Mouse (Mus musculus) retina, adult 2 months (tissue): ENCODE results near the gene Olfr1417.
A peak's percentile ranks its signal among the peaks of the same experiment; 100 is the strongest.
"Not testable (repeated sequence)": the region's sequence is repeated elsewhere in the genome, so short reads cannot be mapped to it uniquely, and the experiment has no call there.

Source experiments
- DNase-seq: peaks from one replicate; pipeline ENCODE4 v3.0.0-alpha.2; 2012; ENCODE audit warnings: low read depth, low spot score

Olfr1417 gene

DNA sequence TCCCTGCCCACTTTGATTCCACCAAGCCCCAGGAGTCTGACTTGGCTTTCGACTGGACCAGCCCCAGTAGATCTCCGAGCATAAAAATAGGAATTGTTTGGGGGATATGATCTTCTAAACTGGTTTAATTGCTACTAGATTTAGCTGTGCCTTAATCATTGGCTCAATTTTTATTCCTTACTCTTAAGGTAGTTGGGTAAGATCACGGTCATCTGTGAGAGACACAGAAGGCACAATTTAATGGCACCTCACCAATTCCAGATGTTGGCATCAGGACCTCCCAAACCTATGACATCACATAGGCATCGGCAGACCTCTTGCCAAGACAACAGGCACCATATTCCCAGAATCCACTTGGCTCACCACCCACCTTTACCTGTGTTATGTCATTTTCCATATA lies at the start of gene Olfr1417:
TSS of gene Olfr1417 (minus strand) at position 101 of the 400 bp plus-strand sequence.
- no peak for DNase-seq

DNA sequence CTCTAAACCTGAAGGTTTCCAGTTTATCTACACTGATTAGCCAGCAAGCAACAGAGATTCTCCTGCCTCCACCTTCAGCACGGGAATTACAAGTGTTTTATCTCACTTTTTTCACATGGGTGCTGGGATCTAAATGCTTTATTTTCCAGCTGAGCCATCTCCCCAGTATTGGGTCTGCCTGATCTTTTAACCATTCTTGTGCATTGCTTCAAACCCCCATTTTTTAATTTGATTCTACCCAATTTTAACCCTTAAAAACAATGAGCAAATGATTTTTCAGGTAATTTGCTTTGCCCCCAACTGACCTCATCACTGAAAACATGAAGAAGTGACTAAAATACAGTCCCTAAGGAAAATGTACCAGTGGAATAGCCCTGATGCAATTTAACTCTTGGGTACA lies 47.2 kb upstream of the Olfr1417 start, which contains the start of gene Olfr1420:
TSS of gene Olfr1420 (plus strand) at position 301 of the 400 bp plus-strand sequence.
- no peak for DNase-seq

DNA sequence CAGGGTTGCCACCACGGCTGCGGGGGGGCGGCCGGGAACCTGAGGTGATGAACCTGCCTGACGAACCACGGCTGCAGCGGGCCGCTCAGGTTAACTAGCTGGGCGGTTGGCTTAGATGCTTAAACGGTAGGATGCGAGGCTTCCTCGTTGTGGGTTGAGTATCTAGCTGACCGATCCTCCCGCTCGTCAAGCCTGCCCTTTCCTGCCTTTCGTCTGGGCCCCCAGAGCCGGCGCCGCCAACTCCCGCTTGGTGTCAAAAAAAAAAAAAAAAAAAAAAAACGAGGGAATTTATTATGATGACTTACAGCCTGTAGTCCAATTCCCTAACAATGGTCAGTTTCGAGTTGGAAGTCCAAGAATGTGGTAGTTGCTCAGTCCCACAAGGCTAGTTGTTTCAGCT lies 39.4 kb upstream of the Olfr1417 start:
- DNase-seq, result not testable (repeated sequence)

DNA sequence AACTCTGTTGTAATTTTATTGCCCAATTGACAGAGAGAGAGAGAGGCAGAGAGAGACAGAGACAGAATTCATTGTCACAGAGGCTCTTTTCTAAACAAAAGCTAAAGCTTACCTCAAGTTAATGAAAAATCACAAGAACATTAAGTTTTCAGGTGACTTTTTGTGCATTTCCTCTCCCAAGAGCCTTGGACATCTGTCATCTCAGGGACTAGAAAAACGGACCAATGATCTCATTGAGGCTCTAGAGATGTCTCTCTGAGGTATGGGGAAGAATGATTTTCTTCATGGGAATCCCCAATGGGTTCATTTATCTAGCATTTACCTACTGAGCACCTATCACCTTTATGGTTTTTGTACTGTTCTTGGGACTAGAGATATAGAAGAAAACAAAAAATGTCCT lies 36.0 kb upstream of the Olfr1417 start, which contains the start of gene Olfr1419:
TSS of gene Olfr1419 (minus strand) at position 101 of the 400 bp plus-strand sequence.
- DNase-seq, result no peak

DNA sequence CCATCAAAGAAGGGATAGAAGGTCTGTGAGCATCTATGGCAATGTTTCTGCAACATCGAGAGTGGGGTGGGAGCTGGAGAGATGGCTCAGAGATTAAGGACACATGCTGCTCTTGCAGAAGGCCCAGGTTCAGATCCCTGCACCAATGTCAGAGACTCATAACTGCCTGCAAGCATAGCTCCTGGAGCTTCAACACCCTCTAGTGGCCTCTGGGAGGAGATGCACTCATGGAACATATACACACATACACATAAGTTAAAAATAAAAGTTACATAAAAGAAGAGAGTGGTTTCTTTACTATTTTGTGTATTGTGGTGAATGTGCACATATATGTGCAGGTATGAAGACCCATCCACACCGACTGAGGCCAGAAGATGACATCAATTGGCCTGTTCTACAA lies 28.8 kb upstream of the Olfr1417 start:
- DNase-seq, result no peak

DNA sequence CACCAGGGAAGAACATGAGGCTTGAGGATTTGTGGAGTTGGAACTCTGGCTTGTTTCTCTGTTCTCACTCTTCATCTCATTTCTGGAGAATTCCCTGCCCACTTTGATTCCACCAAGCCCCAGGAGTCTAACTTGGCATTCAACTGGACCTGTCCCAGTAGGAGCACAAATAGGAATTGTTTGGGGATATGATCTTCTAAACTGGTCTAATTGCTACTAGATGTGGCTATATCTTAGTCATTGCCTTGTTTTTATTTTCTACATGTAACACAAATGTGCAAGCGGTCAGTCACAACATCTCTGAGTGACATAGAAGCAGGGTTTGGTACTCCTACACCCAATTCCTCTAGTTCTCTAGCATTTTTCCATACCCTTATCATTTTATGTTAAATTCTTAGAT lies 21.9 kb upstream of the Olfr1417 start, which contains the start of gene Olfr1418:
TSS of gene Olfr1418 (minus strand) at position 101 of the 400 bp plus-strand sequence.
- DNase-seq, result no peak

DNA sequence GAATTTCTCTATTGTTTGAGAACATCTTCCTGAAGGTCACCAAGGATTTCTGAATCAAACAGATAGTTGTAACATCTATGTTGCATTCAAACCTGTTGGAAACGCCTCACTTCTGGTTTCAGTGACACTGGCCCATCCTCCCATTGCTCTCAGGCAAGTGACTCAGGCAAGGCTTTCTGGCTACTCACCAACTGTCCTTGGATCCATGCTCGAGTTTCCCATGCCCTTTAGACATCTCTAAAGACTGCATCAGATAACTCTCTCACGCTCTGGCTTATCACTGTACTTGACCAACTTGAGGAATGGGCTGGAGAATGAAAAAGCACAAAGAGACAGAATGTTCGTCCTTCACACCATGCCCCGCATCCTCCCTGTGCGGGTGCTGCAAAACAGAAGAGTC lies 17.5 kb upstream of the Olfr1417 start:
- no peak for DNase-seq

DNA sequence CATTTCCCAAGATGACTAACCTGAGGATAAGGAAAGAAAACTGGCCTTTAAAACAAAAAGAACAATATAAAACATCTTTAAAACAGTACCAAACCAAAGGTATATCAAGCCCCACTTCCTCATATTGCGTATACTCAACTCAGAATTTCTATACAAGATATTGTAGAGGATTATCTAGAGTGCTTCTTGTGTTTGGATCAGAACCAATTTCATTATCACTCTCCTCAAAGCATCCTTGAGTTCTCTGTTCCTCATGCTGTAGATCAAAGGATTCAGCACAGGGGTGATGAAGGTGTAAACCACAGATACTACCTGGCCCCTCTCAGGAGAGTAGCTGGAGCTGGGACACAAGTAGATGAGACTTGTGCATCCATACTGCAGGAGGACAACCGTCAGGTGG lies 15.8 kb upstream of the Olfr1417 start:
- DNase-seq, result no peak

DNA sequence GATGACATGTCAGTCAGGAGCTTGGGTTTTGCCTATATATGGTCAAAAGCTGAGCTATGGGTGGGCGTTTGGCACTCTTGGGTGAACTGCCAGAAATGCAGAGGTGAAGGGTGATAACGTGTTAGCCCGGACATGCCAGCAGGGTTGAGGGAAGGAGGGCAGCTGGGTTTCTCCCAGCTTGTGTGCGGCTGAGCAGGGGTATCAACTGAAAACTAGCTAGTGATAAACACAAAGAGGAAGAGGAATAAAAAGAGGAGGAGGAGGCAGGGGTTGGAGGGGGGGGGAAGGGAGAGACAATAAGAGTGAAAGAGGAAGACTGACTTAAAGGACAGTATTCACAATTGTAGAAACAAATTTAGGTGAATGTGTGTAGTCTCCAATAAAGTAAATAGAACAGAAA lies 13.6 kb upstream of the Olfr1417 start:
- DNase-seq, result no peak

DNA sequence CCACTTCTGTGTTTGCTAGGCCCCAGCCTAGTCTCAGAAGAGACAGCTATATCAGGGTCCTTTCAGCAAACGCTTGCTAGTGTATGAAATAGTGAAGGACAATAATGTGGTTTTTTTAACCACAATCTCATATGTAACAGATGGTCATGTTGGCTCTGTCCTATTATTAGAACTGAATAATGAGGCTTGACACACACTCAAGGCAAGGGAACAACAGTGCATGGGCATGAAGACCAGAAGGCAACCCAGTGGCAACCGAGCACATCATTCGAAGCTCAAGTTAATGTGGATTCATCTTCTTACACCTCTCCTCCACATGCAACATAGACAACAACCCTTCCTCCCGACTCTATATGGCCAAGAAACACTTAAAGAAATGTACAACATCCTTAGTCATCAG lies 7.3 kb upstream of the Olfr1417 start:
- no peak for DNase-seq

DNA sequence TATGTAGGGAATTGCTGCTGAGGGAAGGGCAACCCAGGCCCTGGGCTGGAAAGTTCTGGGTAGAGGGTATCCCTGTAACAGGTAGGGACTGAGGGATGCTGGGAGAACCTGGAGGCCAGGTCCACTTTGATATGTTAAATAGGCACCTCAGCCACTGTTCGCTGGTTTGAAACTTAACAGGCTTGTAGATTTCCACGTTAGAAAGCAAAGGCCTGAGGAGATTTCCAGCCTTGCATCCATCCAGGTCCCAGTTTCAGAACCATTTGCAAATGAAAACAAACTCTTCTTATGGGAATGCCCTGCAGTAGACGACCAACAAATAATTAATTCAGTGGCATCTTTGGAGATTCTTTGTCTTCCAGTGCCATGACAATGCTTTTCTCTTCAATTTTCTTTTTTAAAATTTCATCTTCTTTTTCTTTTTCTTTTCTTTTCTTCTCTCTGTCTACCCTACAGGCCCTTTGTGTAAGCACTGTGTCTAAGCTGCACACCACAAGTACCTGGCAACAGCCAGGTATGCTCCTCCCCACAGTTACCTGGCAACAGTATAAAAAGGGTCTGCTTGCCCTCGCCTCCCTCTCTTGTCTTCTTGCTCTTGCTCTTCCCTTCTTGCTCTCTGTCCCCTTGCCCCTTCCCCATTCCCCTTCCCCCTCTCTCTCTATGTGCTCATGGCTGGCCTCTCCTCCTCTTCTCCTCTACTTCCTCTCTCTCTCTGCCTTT lies 15.5 kb downstream of the Olfr1417 start:
- no peak for DNase-seq

DNA sequence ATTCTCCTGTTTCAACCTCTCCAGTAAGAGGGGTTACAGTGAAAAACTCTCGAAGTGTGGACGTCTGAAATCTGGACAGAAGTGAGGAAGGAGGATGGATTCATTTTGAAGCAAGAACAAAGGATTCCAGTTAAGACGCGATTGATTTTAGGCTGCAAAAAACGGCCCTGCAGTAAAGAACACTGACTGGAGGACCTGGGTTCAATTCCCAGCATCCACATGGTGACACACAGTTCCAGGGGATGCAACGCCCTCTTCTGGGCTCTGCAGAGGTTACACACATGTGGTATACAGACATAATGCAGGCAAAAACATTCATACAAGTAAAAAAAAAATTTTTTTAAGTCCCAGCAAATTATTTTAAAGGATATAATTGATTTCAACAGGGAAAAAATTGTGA lies 18.8 kb downstream of the Olfr1417 start:
- DNase-seq, result no peak

DNA sequence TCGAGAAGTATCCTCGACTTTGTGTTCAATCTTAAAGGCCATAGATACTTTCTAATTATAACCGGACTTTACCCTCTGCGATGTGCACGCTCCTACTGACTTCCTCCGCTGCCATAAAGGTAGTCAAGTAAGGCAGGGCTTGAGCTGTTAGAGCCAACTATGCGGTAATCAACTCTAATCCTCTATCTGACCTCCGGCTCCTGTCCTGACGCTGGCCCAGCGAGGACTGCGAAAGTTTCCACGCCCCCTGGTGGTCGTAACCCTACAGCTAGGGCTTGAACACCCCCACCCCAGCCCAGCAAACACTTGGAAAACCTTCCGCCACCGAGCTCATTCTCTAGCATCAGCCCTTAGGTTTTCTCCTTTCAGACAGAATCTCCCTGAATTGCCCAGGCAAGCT lies 19.2 kb downstream of the Olfr1417 start:
- peak; percentile 83 for DNase-seq

DNA sequence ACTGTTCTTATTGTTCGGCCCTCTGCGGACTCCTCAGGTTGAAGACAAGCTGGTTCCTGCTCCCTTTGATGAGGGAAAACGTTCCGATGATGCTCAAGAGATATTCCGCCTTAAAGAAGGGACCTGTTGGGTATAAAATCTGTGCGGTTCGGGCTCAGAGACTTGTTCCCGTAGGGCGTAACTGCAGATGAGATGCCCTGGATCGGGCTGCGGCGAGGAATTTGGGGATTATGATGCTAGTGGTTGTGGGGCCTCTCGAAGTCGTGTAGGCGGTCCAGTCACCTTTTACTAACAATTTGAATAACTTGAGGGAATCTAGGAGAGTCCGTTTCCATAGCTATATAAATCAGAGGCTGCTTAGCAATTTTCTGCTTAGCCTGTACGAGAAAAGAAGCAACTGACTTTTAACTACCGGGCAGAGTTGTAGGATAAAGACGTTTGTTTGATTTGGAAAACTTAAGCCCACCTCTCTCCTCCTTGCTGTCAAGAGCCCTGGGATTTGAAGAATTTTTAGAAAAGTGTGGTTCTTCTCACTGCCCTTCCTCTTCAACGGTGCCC lies 19.8 kb downstream of the Olfr1417 start, which contains the start of gene Stx3:
TSS of gene Stx3 (minus strand) at position 261 of the 558 bp plus-strand sequence.
- no peak for DNase-seq

DNA sequence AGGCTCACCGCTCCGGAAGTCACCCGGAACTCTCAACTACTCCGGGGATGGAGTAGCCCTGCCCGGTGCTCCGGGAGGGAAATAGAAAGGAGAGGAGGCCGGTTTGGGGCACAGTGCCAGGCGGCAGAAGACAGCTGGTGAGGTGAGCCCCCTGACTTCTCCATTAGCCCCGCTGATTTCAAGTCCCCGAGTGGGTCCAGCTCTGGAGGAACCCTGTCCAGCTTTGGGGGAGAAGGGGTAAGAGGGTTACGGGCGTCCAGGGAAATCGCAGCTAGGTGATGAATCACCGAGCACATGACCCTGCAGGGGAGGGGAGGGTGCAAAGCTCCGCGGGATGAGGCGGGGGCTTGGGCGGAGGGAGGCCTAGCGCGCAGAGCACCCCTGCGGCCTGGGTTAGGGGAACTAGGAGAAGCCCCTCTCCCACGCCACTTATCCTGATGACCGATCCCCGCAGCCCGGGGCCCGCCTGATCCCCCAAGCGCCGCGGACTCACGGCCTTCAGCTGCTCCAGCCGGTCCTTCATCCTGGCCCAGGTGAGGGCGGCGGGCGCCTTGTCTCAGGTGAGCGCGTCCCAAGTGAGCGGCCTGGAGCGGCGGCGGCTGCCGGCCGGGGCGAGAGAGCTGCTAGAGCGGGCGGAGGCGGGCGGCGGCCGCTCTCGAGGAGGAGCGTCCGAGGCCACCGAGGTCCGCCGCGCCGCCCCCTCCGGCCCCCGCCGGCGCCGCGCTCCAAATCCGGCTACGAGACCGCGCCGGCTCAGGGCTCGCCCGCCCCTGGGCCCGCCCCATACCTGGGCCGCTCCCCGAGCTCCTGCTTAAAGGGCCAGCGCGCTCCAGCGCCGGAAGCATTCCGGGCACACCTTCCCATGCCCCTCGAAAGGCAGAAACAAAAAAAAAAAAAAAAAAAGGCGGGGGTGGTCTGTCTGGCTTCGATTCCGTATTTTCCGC lies 20.5 kb downstream of the Olfr1417 start:
- peak; percentile 62 for DNase-seq

DNA sequence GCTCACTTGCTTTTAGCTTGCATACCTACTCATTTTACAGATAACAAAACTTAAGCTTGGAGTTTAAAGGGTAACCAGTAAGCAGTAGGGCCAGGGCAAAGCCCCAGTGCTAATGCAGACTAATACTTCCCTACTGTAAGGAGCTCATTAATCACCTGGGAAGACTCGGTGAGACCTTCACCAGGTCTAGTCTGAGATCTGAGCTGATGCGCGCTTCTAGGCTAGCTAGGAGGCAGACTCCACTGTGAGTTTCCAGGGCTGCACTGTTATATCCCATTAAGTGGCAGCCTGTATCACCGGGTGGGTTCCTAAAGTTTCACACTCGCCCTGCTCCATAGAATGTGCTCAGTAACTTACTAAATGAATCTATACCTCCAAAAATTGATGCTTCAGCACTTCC lies 21.4 kb downstream of the Olfr1417 start:
- peak; percentile 65 for DNase-seq

DNA sequence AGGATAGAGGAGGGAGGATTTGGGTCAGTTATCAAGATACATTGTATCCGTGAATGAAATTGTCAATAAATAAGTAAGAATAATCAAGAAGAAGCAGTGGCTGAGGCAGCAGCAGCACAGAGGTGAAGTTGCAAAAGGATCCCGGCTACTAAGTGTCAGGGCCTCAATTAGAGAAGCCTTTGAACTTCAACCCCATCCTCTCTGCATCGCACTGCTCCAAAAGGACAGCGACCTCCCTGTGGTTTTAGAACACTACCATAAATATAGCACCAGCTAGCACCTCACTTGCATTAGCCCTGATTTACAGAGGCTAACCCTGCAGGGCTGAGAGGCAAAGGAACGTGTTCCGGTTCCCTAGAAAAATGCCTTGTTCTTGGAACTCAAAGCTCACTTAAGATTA lies 22.3 kb downstream of the Olfr1417 start:
- DNase-seq, result no peak

DNA sequence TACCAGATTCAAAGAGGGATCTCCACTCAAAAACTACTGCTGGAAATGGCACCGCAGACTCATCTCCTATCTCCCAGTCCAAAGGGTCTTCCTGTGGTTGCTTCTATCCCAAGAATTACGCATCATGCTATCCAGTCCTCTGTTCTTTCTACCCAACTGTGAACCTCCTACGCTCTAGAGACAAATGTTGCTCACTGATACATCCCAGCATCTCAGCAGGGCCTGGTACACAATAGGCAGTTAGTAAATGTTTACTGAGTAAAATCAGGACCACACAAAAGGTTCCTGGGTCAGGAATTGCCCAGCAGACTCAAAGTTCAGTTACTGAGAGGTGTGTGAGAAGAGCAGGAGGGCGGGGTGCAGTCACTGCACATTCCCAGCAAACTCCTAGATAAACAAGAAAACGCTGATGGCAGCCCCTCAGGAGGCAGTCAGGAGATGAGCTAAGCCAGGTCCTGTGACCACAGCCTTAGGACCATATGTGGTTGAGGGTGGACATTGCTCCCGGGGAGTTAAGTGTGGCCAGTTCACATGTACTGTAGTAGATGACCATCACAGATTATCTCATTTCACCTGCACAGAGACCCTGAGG lies 24.2 kb downstream of the Olfr1417 start:
- DNase-seq, result no peak

DNA sequence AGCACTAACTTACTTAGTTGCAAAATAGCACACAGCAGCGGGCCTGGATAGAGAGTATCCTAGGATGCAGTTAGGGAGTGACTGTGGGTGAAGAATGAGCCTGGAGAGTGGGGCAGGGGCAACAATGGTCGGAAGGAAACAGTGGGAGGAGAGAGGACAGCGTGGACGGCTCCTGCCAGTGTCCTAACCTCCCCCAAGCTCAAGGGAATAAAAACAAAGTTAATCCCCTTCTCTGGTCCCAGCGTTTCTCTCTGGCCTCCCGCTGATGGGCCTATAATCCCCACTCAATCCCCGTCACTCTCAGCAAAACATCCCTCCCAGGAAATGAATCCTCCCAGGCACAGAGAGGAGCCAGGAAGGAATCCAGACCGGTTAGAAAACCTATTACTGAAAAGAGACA lies 25.4 kb downstream of the Olfr1417 start:
- peak; percentile 76 for DNase-seq

DNA sequence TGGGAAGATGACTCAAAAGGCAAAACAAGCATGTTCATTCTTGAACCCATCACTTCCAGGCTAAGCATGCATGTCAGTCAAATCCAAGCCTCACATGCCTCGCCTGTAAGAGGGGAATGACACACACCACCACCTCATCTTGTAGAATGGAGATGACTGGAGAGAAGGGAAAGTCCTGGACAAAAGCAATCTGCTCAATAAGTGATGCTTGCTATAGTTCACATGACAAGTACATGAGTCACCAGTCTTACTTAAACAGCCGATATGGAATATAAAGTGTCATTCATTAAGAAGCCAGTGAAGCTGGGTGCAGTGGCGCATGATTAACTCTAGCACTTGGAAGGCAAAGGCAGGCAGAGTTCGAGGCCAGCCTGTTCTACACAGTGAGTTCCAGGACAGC lies 25.9 kb downstream of the Olfr1417 start:
- DNase-seq, result no peak

DNA sequence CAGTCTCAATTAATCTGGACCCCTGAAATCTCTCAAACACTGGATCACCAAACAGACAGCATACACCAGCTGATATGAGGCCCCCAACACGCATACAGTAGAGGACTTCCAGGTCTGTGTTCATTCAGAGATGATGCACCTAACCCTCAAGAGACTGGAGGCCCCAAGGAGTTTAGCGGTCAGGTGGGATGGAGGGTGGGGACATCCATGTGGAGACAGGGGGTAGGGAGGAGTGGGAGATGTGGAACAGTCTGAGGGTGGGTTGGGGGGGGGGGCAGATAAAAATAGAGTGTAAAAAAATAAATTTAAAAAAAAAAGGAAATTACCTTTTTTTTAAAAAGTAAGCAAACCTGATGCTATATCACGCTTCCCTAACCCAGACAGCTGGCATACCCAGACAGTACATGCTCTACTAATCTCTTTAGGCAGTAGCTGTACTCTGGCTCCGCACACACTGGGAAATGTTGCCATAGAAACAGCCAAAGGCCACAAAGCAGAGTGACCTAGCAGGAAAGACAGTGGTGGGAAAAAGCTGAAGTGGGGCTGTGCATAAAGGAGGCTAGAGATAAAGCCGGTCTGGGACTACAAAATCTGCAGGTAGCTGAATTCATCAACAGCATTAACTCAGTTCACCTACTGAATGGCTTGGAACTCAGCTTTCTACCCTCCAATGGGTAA lies 27.2 kb downstream of the Olfr1417 start:
- DNase-seq, result peak; percentile 53
